Mouse (Mus musculus) forebrain, embryonic 14.5 days (tissue): ENCODE data around the gene Tns1. TPM values are rescaled to one million over a fixed set of nuclear protein-coding genes. Genes with fewer than 3 reads are reported as not detected.

Source experiments
- ATAC-seq: fragments of 200-750 bp; cut with Nextera tagmentation; 2 replicates; pipeline ENCODE4 v1.8.0; 2017; ENCODE audit warnings: mild to moderate bottlenecking, moderate library complexity
- DNase-seq: peaks from one replicate; pipeline ENCODE4 v3.0.0-alpha.2; 2015; ENCODE audit warnings: low spot score
- H3K27ac ChIP-seq: fragments of 300-500 bp; sonication (generic); 2 replicates; pipeline ENCODE4 v1.5.1; 2014; ENCODE audit warnings: low read depth, mild to moderate bottlenecking, control low read depth, low read length, moderate library complexity
- H3K27me3 ChIP-seq: fragments of 300-500 bp; sonication (generic); replicated peaks from 2 replicates; pipeline ENCODE4 v1.6.1; 2014; ENCODE audit warnings: low read length, control low read depth, mixed read lengths; ENCODE audit not compliant: control insufficient read depth, insufficient read depth
- H3K36me3 ChIP-seq: fragments of 300-500 bp; sonication (generic); 2 replicates; pipeline ENCODE4 v1.6.1; 2014; ENCODE audit warnings: low read length, control low read depth; ENCODE audit not compliant: control insufficient read depth, insufficient read depth
- H3K4me1 ChIP-seq: fragments of 300-500 bp; sonication (generic); 2 replicates; pipeline ENCODE4 v1.6.1; 2014; ENCODE audit warnings: antibody characterized with exemption, low read length, control low read depth; ENCODE audit not compliant: control insufficient read depth, insufficient read depth
- H3K4me2 ChIP-seq: fragments of 300-500 bp; sonication (generic); 2 replicates; pipeline ENCODE4 v1.6.1; 2014; ENCODE audit warnings: mild to moderate bottlenecking, control low read depth, low read length
- H3K4me3 ChIP-seq: fragments of 300-500 bp; sonication (generic); 2 replicates; pipeline ENCODE4 v1.5.1; 2014; ENCODE audit warnings: low read depth, low read length, control low read depth
- H3K9ac ChIP-seq: fragments of 300-500 bp; sonication (generic); 2 replicates; pipeline ENCODE4 v1.6.1; 2014; ENCODE audit warnings: mild to moderate bottlenecking, low read length, control low read depth, moderate library complexity
- H3K9me3 ChIP-seq: fragments of 300-500 bp; sonication (generic); replicated peaks from 2 replicates; pipeline ENCODE4 v1.6.1; 2016; ENCODE audit warnings: low read length, control low read depth, mixed read lengths; ENCODE audit not compliant: control insufficient read depth
- WGBS: fragments of 180-500 bp; shearing (Covaris S2); extraction: QIAGEN DNeasy Blood & Tissue Kit; methylation state at CpG from one replicate; pipeline ENCODE4 v1.1.7; 2014; 5-methylcytosine and 5-hydroxymethylcytosine counted together
- polyA plus RNA-seq: library from polyadenylated mRNA; unstranded; fragments of >200 nt; fragmentation: Nextera tagmentation; extraction: Ambion mirVana; gene quantifications from 2 replicates; pipeline ENCODE4 v1.2.1, GENCODE M21; 2014

Gene Tns1
- polyA plus RNA-seq, 1 experiment from 2014 or later, result 7.7 TPM

DNA sequence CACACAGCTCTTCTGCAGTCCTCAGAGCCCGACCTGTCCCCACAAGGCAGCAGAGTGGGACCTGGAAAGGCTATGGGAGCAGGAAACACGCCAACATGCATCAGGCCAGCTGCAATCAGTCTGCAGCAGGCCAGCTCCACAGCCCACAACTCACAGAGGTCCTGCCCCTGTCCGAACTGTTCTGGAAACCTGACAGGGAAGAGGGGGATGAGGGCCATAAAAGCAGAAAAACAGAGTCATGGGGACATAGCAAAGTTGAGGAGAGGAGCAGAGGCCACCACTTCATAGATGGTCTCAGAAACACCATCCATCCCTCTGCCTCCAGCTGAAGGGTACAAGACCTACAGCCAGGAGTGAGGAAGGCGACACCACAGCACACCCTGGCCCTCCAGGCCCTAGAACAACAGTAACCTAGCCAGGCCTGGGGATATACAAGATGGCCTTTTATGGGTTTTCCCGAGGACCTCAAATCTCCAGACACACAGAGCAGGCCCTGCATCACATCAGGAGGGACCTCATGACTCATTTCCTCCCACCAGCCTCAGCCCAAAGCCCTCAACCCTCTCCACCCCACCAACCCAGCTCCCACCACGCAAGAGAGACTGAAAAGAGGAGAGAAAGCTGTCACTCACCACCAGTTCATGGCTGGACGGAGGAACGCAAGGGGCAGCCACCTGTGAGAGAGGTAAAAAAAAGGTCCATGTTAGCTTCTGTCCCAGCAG lies 108.6 kb downstream of the Tns1 start:
- no peaks in the 10 kb centered on the region; the same call in 1 of the 2 replicates for H3K9me3 ChIP-seq
- 71% methylated on average over 8 of the region's 8 CpGs for WGBS
- no peak overlapping the region for H3K9ac ChIP-seq
- no peak for ATAC-seq
- no peak overlapping the region for H3K4me3 ChIP-seq
- H3K27ac ChIP-seq, result no peak overlapping the region
- H3K4me1 ChIP-seq, result no peaks in the 10 kb centered on the region
- no peak for DNase-seq
- no peaks in the 10 kb centered on the region for H3K27me3 ChIP-seq
- no peaks in the 10 kb centered on the region for H3K36me3 ChIP-seq
- H3K4me2 ChIP-seq, result no peak overlapping the region

DNA sequence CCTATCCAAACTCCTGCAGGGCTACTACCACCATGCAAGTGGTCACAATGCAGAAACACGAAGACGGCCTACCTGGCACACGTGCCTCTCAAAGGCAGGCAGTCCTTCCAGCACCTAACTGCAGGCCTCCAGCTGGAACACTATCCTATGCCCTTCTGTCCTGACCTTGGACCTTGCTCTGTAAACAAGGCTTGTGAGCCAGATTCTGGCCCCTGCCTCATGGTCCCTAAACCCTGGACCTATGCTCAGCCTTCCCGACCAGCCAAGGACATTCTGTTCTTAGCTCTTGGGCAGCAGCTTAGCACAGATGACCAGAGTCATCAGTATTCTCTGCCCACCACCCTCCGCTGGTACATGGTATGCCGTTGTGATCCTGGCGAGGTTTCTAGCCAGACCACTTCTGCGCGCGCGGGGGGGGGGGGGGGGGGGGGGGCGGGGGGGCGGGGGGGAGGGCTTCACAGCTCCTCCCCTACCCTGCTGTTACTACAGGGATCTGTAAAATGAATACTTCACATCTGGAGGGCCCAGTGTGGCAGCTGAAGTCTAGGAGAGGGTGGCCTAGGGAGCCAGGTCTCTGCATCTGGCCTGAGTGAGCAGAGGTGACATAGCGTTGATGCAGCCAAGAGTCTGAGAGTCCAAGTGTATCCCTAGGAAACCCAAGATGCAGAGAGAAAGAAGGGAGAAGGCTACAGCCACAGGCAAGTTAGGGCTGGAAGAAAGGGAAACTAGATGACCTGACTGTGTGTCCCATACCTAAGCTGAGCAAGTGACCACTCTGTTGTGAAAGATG lies 109.5 kb downstream of the Tns1 start:
- DNase-seq, result no peak
- 79% methylated on average over 7 of the region's 14 CpGs for WGBS
- no peak for ATAC-seq
- no peaks in the 10 kb centered on the region for H3K27me3 ChIP-seq
- no peaks in the 10 kb centered on the region for H3K36me3 ChIP-seq
- H3K9ac ChIP-seq, result no peak overlapping the region
- no peak overlapping the region for H3K4me2 ChIP-seq
- H3K4me3 ChIP-seq, result no peak overlapping the region
- no peaks in the 10 kb centered on the region for H3K4me1 ChIP-seq
- H3K27ac ChIP-seq, result no peak overlapping the region
- no peaks in the 10 kb centered on the region; the same call in 1 of the 2 replicates for H3K9me3 ChIP-seq

DNA sequence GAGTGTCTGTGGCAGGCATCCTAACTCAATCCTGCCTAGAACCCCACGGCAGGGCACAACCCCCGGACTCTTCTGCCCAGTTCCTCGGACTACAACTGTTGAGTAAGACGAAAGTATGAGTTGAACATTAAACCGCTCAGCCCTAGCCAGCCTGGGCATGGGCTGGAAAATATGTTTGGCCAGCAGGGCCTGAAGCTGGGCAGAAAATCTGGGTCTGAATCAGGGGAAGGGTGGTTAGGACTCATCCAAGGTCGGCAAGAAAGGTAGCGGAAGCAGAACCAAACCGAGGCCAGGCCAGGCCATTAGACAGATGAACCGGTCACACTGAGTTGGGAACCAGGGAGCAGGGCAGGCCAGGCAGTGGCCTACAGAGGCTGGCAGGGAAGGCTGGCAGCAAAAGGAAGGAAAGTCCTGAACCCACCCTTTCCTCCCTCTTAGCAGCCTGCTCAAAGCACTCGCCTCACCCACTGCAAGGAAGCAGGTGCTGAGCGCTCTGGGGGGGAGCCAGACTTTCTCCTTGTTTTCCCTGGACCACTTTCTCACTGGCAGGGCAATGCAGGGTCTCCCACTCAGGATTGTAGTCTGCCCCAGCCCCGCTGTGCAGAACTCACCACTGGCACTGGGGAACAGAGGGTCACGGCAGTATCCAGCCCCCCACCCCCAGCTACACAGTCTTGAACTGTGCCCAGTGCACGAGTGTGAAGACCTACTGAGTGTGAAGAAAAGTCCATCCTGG lies 110.8 kb downstream of the Tns1 start:
- H3K9me3 ChIP-seq, result no peaks in the 10 kb centered on the region; the same call in 1 of the 2 replicates
- ATAC-seq (no peak), DNase-seq (no peak)
- H3K36me3 ChIP-seq, result no peaks in the 10 kb centered on the region
- 90% methylated on average over 14 of the region's 14 CpGs for WGBS
- H3K27me3 ChIP-seq, result no peaks in the 10 kb centered on the region
- no peak overlapping the region for H3K4me2 ChIP-seq
- no peaks in the 10 kb centered on the region for H3K4me1 ChIP-seq
- H3K27ac ChIP-seq, result no peak overlapping the region
- no peak overlapping the region for H3K4me3 ChIP-seq
- H3K9ac ChIP-seq, result no peak overlapping the region

DNA sequence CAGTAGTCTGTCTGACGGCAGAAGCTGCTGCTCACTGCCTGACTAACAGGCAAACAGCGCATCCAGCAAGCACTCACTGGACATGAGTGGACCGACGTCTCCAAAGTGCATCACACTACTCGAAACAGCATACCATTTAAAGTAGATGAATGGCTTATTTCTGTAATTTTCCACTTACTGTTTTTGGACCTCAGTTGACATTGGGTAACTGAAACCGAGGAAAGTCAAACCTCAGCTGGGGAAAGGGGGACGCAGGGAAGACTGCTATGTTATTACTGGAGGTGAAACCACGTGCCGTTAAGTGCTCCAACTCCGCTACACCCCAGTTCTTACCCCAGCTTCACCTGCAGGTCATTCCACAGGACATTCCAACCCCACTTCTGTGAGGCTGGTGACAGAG lies 111.5 kb downstream of the Tns1 start:
- H3K27me3 ChIP-seq, result no peaks in the 10 kb centered on the region
- 93% methylated on average over 10 of the region's 10 CpGs for WGBS
- ATAC-seq, result no peak
- no peaks in the 10 kb centered on the region for H3K4me1 ChIP-seq
- H3K4me2 ChIP-seq, result no peak overlapping the region
- no peak overlapping the region for H3K27ac ChIP-seq
- H3K9ac ChIP-seq, result no peak overlapping the region
- no peaks in the 10 kb centered on the region; the same call in 1 of the 2 replicates for H3K9me3 ChIP-seq
- H3K36me3 ChIP-seq, result no peaks in the 10 kb centered on the region
- DNase-seq, result no peak
- H3K4me3 ChIP-seq, result no peak overlapping the region

DNA sequence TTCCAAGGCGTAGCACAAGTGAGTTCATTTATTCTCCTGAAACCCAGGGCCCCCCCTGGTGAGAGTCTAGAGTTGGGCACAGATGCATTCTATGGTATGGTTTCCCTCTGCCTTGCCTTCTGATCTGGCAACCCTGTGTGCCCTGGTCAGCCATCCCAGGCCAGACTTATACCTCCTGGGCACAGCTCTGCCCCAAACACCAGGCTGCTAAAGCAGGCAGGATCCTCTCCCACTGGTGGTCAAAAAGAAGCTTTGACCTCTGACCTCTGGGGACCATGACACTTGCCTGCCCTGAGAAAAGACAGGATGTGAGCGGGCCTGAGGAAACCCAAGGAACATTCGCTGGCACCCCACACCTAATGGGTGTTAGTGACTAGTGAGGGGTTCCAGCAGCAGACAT lies 114.8 kb downstream of the Tns1 start:
- ATAC-seq, result no peak
- no peak for DNase-seq
- 86% methylated on average over 3 of the region's 3 CpGs for WGBS

DNA sequence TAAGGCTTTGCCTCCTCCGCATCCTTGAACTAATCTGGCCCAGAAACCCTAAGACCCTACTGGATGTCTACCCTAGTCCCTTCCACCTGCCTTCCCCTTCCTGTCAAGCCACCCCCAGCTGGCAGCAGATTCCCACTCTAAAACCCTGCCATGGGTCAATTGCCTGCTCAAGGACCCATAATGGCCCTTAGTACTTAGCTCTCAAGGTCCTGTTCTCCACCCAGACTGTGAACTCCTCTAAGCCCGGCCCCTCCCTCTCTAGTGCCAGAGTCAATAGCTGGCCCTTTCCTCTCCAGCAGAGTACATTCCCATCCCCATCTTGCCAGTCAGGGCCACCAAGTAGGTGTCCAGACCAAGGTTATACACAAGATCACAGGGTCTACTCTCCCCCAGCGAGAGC lies 115.3 kb downstream of the Tns1 start:
- DNase-seq, result no peak
- ATAC-seq, result no peak
- Histone ChIP-seq H3K4me1 (no peaks in the 10 kb centered on the region), H3K27ac (no peak overlapping the region), H3K4me3 (no peak overlapping the region), H3K4me2 (no peak overlapping the region), H3K36me3 (no peaks in the 10 kb centered on the region), H3K9ac (no peak overlapping the region), H3K27me3 (no peaks in the 10 kb centered on the region), H3K9me3 (no peaks in the 10 kb centered on the region; the same call in 1 of the 2 replicates)
- WGBS, result 94% methylated on average over 3 of the region's 3 CpGs

More for the DNA sequence above, 114.8 kb downstream of the Tns1 start:
- H3K27ac ChIP-seq, result no peak overlapping the region
- no peaks in the 10 kb centered on the region for H3K27me3 ChIP-seq
- no peak overlapping the region for H3K4me3 ChIP-seq
- H3K9me3 ChIP-seq, result no peaks in the 10 kb centered on the region; the same call in 1 of the 2 replicates
- no peak overlapping the region for H3K9ac ChIP-seq
- H3K4me1 ChIP-seq, result no peaks in the 10 kb centered on the region
- H3K4me2 ChIP-seq, result no peak overlapping the region
- no peaks in the 10 kb centered on the region for H3K36me3 ChIP-seq

DNA sequence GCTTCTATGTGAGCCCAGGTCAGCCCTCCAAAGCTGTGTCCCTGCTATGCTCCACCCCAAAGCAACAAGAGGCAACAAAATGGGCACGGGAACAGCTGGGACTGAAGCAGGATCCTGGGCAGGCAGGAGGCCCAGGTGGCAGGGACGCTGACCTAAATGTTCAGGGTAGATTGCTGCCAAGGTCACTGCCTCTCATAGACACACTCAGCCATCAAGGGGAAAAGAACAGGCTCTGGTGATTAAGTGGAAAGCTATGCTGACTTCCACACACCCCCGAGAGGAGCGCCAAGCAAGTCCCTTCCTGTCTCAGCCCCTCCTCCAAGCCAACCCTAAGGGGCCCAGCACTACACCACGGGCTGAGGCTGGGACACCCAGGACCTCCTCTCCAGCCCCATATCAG lies 115.8 kb downstream of the Tns1 start:
- DNase-seq (no peak), ATAC-seq (no peak)
- H3K4me1 ChIP-seq, result no peaks in the 10 kb centered on the region
- no peaks in the 10 kb centered on the region for H3K27me3 ChIP-seq
- H3K4me2 ChIP-seq, result no peak overlapping the region
- no peak overlapping the region for H3K9ac ChIP-seq
- no peaks in the 10 kb centered on the region for H3K36me3 ChIP-seq
- no peak overlapping the region for H3K4me3 ChIP-seq
- H3K27ac ChIP-seq, result no peak overlapping the region
- no peaks in the 10 kb centered on the region; the same call in 1 of the 2 replicates for H3K9me3 ChIP-seq
- 84% methylated on average over 5 of the region's 5 CpGs for WGBS

DNA sequence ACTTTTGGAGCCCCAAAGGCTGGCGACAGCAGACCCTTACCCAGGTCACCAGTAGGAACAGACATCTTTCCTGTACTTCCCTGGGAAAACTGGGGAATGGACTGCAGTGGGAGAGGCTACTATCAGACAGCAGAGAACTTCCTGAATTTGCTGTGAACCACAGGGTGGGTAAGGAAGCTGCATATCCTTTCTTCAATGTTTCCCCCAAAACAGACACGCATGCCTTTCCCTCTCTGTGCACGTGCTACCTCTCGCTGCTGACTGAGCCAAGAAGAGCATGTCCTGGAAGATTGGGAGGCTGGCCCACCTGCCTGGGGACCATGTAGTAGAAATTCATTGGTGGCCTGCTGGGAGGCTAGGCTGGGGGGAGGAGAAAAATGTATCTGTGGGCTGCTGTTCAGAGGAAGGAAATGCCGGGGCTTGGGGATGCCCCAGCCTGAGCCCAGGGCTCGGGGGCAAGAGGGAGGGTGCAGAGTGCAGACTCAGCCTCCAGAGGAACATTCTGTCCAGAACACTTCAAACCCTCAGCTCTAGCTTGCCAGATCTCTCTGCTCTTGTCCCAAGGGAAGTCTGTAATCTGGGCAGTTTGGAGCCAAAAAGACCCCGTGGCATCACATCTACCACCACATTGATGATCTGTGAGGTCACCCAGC lies 116.7 kb downstream of the Tns1 start:
- WGBS, result 77% methylated on average over 7 of the region's 7 CpGs
- no peak for DNase-seq

More for the DNA sequence above, 116.7 kb downstream of the Tns1 start:
- Histone ChIP-seq H3K4me2 (no peak overlapping the region), H3K27me3 (no peaks in the 10 kb centered on the region), H3K36me3 (no peaks in the 10 kb centered on the region), H3K27ac (no peak overlapping the region), H3K4me1 (no peaks in the 10 kb centered on the region), H3K9ac (no peak overlapping the region), H3K9me3 (no peaks in the 10 kb centered on the region; the same call in 1 of the 2 replicates), H3K4me3 (no peak overlapping the region)
- no peak for ATAC-seq
